Mouse (Mus musculus) spleen, adult 2 months (tissue): ENCODE data around the gene 3110021N24Rik. TPM values are rescaled to one million over a fixed set of nuclear protein-coding genes. Genes with fewer than 3 reads are reported as not detected.

Source experiments
- DNase-seq, 2 experiments: peaks; one replicate each; pipeline versions ENCODE4 v3.0.0 to v3.0.0-alpha.2; 2012 to 2021; ENCODE audit warnings: low spot score in 2 of 2, low read depth in 1 of 2
- H3K27ac ChIP-seq: fragments of 200-500 bp; 2 replicates; pipeline ENCODE4 v1.5.1; 2012; ENCODE audit warnings: low read length, inconsistent platforms; ENCODE audit not compliant: insufficient read depth
- H3K27me3 ChIP-seq: fragments of 200-500 bp; 2 replicates; pipeline ENCODE4 v1.6.1; 2012; ENCODE audit warnings: mild to moderate bottlenecking, moderate library complexity, low read length, inconsistent platforms; ENCODE audit not compliant: control insufficient read depth, insufficient read depth
- H3K36me3 ChIP-seq: fragments of 200-500 bp; 2 replicates; pipeline ENCODE4 v1.6.1; 2012; ENCODE audit warnings: mild to moderate bottlenecking, low read length, inconsistent platforms; ENCODE audit not compliant: control insufficient read depth, insufficient read depth
- H3K4me1 ChIP-seq: fragments of 200-500 bp; 2 replicates; pipeline ENCODE4 v1.6.1; 2011; ENCODE audit warnings: inconsistent platforms; ENCODE audit not compliant: control insufficient read depth, insufficient read depth, insufficient read length
- H3K4me3 ChIP-seq: fragments of 200-500 bp; 2 replicates; pipeline ENCODE4 v1.5.1; 2011; ENCODE audit warnings: mild to moderate bottlenecking, inconsistent platforms; ENCODE audit not compliant: insufficient read depth, insufficient read length; ENCODE audit errors: extremely low read depth
- CTCF ChIP-seq: fragments of 200-500 bp; IDR thresholded peaks from 2 replicates; pipeline ENCODE4 v1.5.1; 2011; ENCODE audit warnings: mild to moderate bottlenecking, inconsistent platforms; ENCODE audit not compliant: insufficient read depth, insufficient read length, insufficient replicate concordance; ENCODE audit errors: extremely low read depth
- POLR2A ChIP-seq: fragments of 200-500 bp; IDR thresholded peaks from 2 replicates; pipeline ENCODE4 v1.6.1; 2011; ENCODE audit warnings: low read depth, low read length, inconsistent platforms
- WGBS: fragments of 180-500 bp; shearing (Covaris S2); methylation state at CpG from one replicate; pipeline ENCODE4 v1.1.7; 2018; 5-methylcytosine and 5-hydroxymethylcytosine counted together
- polyA plus RNA-seq: library from polyadenylated mRNA; depleted of rRNA; stranded (reverse); fragments of >200 nt; gene quantifications from 2 replicates; pipeline ENCODE4 v1.2.3, GENCODE M21; 2012

The 3110021N24Rik gene
- polyA plus RNA-seq, 1 experiment: not detected

- no peak for DNase-seq
- Histone ChIP-seq H3K27ac (0 out of 2 replicates have a peak overlapping the region, but pooled peaks have one; percentile 57), H3K36me3 (no peaks in the 10 kb centered on the region), H3K4me3 (peak overlapping the region; percentile 65), H3K27me3 (peaks cover 13% of the 10 kb centered on the region), H3K4me1 (peaks cover 7% of the 10 kb centered on the region; the same call in 1 of the 2 replicates)
- TF ChIP-seq CTCF: no peak
- TF ChIP-seq POLR2A: no peak
- 5% methylated on average over 7 of the region's 7 CpGs for WGBS
These were observed 60.3 kb downstream of the 3110021N24Rik start for GRCm38 (mm10) chr4:108779763-108780056.

- TF ChIP-seq POLR2A (no peak), CTCF (peak; percentile 24; the same call in 1 of the 2 replicates)
- peak within 1 kb of the TSS; percentile 65 for H3K4me3 ChIP-seq
- H3K27me3 ChIP-seq: peaks cover 13% of the 10 kb centered on the region
- DNase-seq: peak; percentile 19 to 64
- H3K36me3 ChIP-seq: no peaks in the 10 kb centered on the region
- peak within 1 kb of the TSS; percentile 57 for H3K27ac ChIP-seq
- H3K4me1 ChIP-seq: peaks cover 7% of the 10 kb centered on the region; the same call in 1 of the 2 replicates
- WGBS: 2% methylated on average over 88 of the region's 111 CpGs
These were observed 60.8 kb downstream of the 3110021N24Rik start, which contains the start of gene Zfyve9 for GRCm38 (mm10) chr4:108780057-108780863. Gene Zfyve9 (minus strand): TSS chr4:108780798.

GRCm38 (mm10) chr4:108780864-108781205 lies 61.4 kb downstream of the 3110021N24Rik start:
- Histone ChIP-seq H3K27ac (no peak overlapping the region), H3K27me3 (peaks cover 13% of the 10 kb centered on the region), H3K4me1 (peaks cover 7% of the 10 kb centered on the region; the same call in 1 of the 2 replicates), H3K4me3 (peak overlapping the region; percentile 65), H3K36me3 (no peaks in the 10 kb centered on the region)
- TF ChIP-seq CTCF (no peak), POLR2A (no peak)
- DNase-seq: no peak
- 1% methylated on average over 20 of the region's 20 CpGs for WGBS

- H3K4me3 ChIP-seq: no peak overlapping the region
- 77% methylated on average over 3 of the region's 3 CpGs for WGBS
- H3K27me3 ChIP-seq: peaks cover 13% of the 10 kb centered on the region
These were observed 62.1 kb downstream of the 3110021N24Rik start for GRCm38 (mm10) chr4:108781596-108781995.

GRCm38 (mm10) chr4:108782421-108783085 lies 63.1 kb downstream of the 3110021N24Rik start:
- H3K4me3 ChIP-seq: no peak overlapping the region
- 38% methylated on average over 8 of the region's 8 CpGs for WGBS
- DNase-seq: no peak
- H3K27me3 ChIP-seq: peaks cover 13% of the 10 kb centered on the region
- H3K36me3 ChIP-seq: no peaks in the 10 kb centered on the region
- no peak overlapping the region for H3K27ac ChIP-seq
- TF ChIP-seq CTCF (no peak), POLR2A (no peak)
- H3K4me1 ChIP-seq: peaks cover 7% of the 10 kb centered on the region; the same call in 1 of the 2 replicates

More at GRCm38 (mm10) chr4:108781596-108781995, 62.1 kb downstream of the 3110021N24Rik start:
- H3K27ac ChIP-seq: no peak overlapping the region
- TF ChIP-seq POLR2A: no peak
- TF ChIP-seq CTCF: no peak
- no peaks in the 10 kb centered on the region for H3K36me3 ChIP-seq
- peaks cover 7% of the 10 kb centered on the region; the same call in 1 of the 2 replicates for H3K4me1 ChIP-seq
- no peak for DNase-seq

- H3K4me3 ChIP-seq: no peak overlapping the region
- no peaks in the 10 kb centered on the region; the same call in 1 of the 2 replicates for H3K4me1 ChIP-seq
- H3K36me3 ChIP-seq: no peaks in the 10 kb centered on the region
- DNase-seq: no peak
- no peak overlapping the region for H3K27ac ChIP-seq
- TF ChIP-seq POLR2A (no peak), CTCF (no peak)
- whole genome bisulfite sequencing: 53% methylated on average over 6 of the region's 6 CpGs
- H3K27me3 ChIP-seq: no peaks in the 10 kb centered on the region
These were observed 69.9 kb downstream of the 3110021N24Rik start for GRCm38 (mm10) chr4:108789258-108789936.

- no peaks in the 10 kb centered on the region; the same call in 1 of the 2 replicates for H3K4me1 ChIP-seq
- H3K4me3 ChIP-seq: no peak overlapping the region
- no peak overlapping the region for H3K27ac ChIP-seq
- no peaks in the 10 kb centered on the region for H3K27me3 ChIP-seq
- WGBS: 31% methylated on average over 1 of the region's 1 CpGs
- DNase-seq: no peak
- TF ChIP-seq CTCF: no peak
- TF ChIP-seq POLR2A: no peak
- no peaks in the 10 kb centered on the region for H3K36me3 ChIP-seq
These were observed 71.1 kb downstream of the 3110021N24Rik start for GRCm38 (mm10) chr4:108790507-108790906.
